Mouse (Mus musculus): ENCODE data around the gene Spsb4. TPM values are rescaled to one million over a fixed set of nuclear protein-coding genes. Genes with fewer than 3 reads are reported as not detected.

Spsb4 gene
- total RNA-seq, 2 experiments from 2014 or later = 11.4 to 17.9 TPM

DNA sequence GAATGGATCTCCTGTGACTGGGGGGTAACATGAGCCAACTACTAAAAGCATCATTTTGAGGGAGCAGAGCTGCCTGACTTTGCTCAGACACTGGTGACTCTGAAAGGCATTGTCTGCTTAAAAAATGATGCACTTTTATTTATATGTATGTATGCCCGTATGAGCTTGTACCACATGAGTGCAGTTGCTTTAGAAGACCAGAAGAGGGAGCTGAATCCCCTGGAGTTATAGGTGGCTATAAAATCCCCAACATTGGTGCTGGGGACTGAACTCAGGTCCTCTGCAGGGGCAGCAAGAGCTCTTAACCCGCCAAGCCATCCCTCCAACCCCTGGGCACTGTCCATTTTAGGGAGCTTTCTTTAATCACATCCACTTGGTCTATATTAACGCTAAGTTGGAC lies 104.6 kb downstream of the Spsb4 start:
- intact Hi-C loops (cut with DNase I) = no loop called here

DNA sequence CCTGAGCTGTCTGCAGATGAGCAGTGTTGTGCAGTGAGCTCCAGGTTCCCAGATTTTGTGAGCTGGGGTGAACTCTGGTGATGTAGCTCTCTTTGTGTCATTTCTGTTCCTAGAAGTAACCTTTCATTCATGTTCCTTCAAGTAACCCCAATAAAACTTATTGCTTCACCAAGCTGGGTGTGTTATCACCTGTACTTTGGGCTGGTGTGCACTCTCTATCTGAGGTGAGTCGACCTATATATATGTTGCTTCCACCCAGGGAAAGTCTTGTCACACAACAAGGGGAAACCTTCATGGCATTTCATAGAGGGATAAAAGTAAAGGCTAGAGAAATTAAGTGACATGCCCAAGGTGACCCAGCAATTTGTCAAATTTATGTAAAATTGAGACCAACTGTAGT lies 109.1 kb downstream of the Spsb4 start:
- intact Hi-C loops (cut with DNase I) = no loop called here

More for the DNA sequence above, 104.6 kb downstream of the Spsb4 start:
- DNase-seq = no peak

DNA sequence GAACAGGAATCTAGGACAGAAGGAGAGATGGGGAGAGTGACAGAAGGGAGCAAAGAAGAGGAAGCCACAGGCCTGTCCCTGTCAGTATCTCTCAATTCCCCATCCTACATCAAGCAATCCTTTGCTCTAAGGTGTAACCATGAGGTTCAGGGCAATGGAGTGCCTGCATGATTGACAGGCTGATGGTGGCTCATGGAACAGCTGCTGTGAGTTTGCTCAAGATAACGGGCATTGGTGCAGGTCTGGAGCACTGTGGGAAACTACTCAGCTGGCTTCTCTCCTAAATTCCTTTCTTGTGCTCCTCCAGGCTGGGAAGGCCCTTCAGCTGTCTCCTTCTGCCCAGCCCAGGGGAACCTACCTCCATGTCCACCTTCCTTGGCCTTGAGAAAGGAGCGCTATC lies 109.9 kb downstream of the Spsb4 start:
- intact Hi-C loops (cut with DNase I) = no loop called here
- DNase-seq = no peak

More for the DNA sequence above, 109.1 kb downstream of the Spsb4 start:
- no peak for DNase-seq

DNA sequence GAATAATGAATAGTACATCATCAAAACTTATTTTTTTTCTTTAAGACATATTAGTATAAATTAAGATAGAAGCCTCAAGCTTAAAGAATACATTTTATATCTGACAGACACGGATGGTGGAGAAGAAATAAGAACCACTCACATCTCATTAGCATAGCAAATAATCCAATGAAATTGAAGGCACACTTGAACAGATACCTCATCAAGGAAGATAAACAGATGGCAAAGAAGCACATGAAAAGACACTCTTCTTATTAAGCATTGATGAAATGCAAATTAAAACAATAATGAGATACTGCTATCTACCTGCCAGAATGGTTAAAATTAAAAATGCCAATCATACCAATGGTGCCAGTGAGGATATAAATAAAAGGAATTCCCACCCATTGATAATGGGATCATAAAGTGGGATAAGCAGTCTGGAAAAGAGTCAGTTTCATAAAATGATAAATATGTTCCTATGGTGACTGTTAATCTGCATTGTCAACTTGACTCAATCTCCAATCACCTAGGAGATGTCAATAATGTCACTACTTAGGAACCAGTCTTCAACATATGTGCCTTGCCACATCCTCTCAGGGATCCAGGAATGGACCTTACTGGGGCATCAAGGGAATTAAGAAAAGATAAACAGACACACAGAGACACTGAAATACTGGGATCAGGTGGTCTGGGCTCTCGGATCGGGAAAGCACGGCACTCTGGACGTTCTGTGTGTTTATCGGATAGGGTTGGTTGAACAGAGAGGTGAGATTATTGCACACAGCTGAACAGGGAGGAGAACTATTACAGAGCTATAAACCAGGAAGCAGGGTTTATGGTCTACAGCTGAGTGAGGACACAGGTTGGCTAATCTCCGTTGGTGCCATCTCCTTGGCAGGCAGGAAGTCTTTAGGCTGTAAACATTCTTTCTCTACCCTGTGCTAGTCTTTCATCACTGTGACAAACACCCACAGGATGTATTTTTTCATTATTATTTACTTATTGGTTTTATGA lies 114.0 kb downstream of the Spsb4 start:
- no peak for DNase-seq
- intact Hi-C loops (cut with DNase I) = no loop called here

DNA sequence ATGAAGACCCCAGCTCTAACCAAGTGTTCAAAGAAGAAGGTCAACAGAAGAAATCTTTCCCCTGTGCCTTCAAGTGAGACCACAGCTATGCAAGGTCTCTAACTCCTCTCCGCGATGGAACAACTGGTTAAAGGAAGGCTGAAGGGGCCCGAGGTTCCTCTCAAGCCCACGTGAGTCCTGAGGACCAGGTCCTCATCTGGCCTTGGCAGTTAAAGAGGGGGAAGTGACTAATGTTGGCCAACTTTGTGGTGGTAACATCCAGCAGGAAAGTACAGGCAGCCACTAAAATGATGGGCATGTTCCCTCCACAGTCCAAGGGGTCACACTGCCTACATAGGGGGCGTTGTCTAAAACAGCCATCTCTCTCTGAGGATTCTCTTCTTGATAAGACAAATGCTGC lies 118.9 kb downstream of the Spsb4 start:
- DNase-seq = no peak
- intact Hi-C loops (cut with DNase I) = no loop called here

DNA sequence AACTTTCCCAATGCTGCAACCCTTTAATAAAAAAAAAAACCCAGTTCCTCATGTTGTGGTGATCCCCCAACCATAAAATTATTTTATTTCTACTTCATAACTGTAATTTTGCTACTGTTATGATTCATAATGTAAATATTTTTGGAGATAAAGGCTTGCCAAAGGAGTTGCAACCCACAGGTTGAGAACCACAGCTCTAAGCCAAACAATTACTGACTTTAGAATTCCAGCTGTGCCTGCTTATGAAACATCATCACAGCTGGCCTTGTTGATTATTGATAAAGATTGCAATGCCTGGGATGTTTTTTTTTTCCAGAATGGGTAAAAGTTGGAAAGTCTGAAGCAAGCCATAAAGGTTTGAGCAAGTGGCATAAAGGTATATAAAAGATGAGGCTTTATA lies 119.6 kb downstream of the Spsb4 start:
- intact Hi-C loops (cut with DNase I) = no loop called here
- no peak for DNase-seq

DNA sequence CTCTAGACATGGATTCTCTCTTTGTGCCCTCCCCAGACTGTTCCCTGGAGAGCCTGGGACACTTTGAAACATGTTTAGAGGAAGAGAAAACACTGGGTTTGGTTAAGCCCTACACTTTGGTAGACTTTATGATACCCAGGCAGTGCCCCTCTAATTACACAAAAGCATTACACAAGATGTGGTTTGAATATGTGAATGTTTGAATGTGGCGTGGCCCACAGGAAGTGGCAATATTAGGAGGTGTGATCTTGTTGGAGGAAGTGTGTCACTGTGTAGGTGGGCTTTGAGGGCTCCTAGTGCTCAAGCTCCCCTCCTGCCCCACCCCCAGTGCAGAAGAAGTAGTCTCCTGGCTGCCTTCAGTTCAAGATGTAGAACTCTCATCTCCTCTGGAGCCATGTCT lies 122.0 kb downstream of the Spsb4 start:
- no peak for DNase-seq
- intact Hi-C loops (cut with DNase I) = no loop called here

DNA sequence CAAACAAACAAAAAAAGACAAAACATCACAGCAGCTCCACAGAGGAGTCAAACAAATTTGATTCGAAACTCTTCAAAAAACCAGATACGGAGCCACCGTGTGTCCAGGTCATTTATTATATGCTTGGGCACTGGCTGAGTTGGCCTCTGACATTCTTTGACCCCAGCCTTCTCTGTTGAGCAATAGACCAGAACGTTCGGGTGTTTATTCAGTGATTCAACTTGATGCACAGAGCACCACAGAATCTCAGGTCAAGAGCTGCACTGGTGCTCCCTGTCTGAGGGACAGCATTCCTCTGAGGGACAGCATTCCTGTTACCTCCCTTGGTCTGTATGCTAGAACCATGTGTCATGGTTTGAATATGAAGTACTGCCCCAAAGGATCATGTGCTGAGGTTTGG lies 125.1 kb downstream of the Spsb4 start:
- intact Hi-C loops (cut with DNase I) = no loop called here
- DNase-seq = no peak

Other genes starting within 250 kb of the Spsb4 start
- 10 to 100 TPM; 15.6 to 17.0 TPM for gene Pxylp1, start 126.2 kb downstream of the Spsb4 start, total RNA-seq (2021)
- gene Slc25a36, start 92.3 kb upstream of the Spsb4 start, total RNA-seq (2021) = 10 to 100 TPM; 38.6 to 42.3 TPM

Measured in heart, postnatal 10 days (tissue).